Mouse (Mus musculus): Measurements from ENCODE around the gene Lamtor5.

- TF ChIP-seq CTCF (IDR thresholded peaks at IDR 0.05; ENCODE audit: low read depth) (no peak), EP300 (IDR thresholded peaks at IDR 0.05; ENCODE audit: low read depth) (no peak)
Observed at GRCm38 (mm10) chr3:107256724-107257123, 21.9 kb upstream of the Lamtor5 start.
